Mouse (Mus musculus): ENCODE measurements around the gene Usp12. TPM values are rescaled to one million over a fixed set of nuclear protein-coding genes. Genes with fewer than 3 reads are reported as not detected.

Usp12 gene
- polyA plus RNA-seq, 1 experiment from 2014 or later, result 9.6 TPM

Other genes with a start within 250 kb of the Usp12 start
- not detected in 2 replicates for gene Gm3415, start 238.9 kb downstream of the Usp12 start, polyA plus RNA-seq (2014; fragmentation: Nextera tagmentation; extraction: Ambion mirVana)
- 13.3 and 20.3 TPM in 2 replicates for gene Gpr12, start 209.8 kb downstream of the Usp12 start, polyA plus RNA-seq (2014; fragmentation: Nextera tagmentation; extraction: Ambion mirVana)
- 391 and 517 TPM in 2 replicates for gene Rpl21, start 37.9 kb upstream of the Usp12 start, polyA plus RNA-seq (2014; fragmentation: Nextera tagmentation; extraction: Ambion mirVana)
- 6.4 and 8.6 TPM in 2 replicates for gene Rasl11a, start 50.1 kb upstream of the Usp12 start, polyA plus RNA-seq (2014; fragmentation: Nextera tagmentation; extraction: Ambion mirVana)
- 99.7 and 110 TPM in 2 replicates for gene Gtf3a, start 153.7 kb upstream of the Usp12 start, polyA plus RNA-seq (2014; fragmentation: Nextera tagmentation; extraction: Ambion mirVana)
- gene Mtif3, start 168.8 kb upstream of the Usp12 start, polyA plus RNA-seq (2014; fragmentation: Nextera tagmentation; extraction: Ambion mirVana), result 27.1 and 34.4 TPM in 2 replicates

Measured in forebrain, embryonic 14.5 days (tissue).